ENCODE assay signal across 21 mouse cellular contexts in genomic region chr9:119795254-119795912, GRCm38 (mm10). TPM values are rescaled to one million over a fixed set of nuclear protein-coding genes. Genes with fewer than 3 reads are reported as not detected.
DNase-seq lines count a peak whose midpoint lies in the region; ATAC-seq lines count a peak whose summit lies in the region.
"Had no signal": no experiment of that assay in that cellular context is flagged by ENCODE, and none has a peak within 500 bp of the region (broad histone marks: within the 10 kb centered on the region; RNA-seq: fewer than 3 reads in every experiment).

No protein-coding gene starts in this region.

- H3K27me3 ChIP-seq in heart, embryonic 16.5 days (ENCODE audit: control insufficient read depth, insufficient read depth, low read length) = no peaks in the 10 kb centered on the region
- H3K27me3 ChIP-seq: limb, embryonic 15.5 days; midbrain, embryonic 13.5 days had no signal

- peak overlapping the region; percentile 65 for H3K27ac ChIP-seq in heart, embryonic 16.5 days (ENCODE audit: low read length)
- H3K27ac ChIP-seq: embryonic facial prominence, embryonic 10.5 days; hindbrain, embryonic 14.5 days; limb, embryonic 15.5 days; macrophage; midbrain, embryonic 13.5 days had no signal

- no peak overlapping the region for H3K4me3 ChIP-seq in heart, embryonic 16.5 days (ENCODE audit: low read length)
- H3K4me3 ChIP-seq: embryonic facial prominence, embryonic 10.5 days; limb, embryonic 15.5 days; midbrain, embryonic 13.5 days had no signal

- H3K9ac ChIP-seq in heart, embryonic 16.5 days (ENCODE audit: low read length) = no peak overlapping the region
- H3K9ac ChIP-seq: hindbrain, embryonic 14.5 days; limb, embryonic 15.5 days; lung, embryonic 14.5 days; midbrain, embryonic 13.5 days had no signal

- H3K36me3 ChIP-seq in heart, embryonic 16.5 days (ENCODE audit: control insufficient read depth, insufficient read depth) = no peaks in the 10 kb centered on the region
- H3K36me3 ChIP-seq: embryonic facial prominence, embryonic 10.5 days; G1E; limb, embryonic 15.5 days; midbrain, embryonic 13.5 days had no signal

- no peaks in the 10 kb centered on the region for H3K9me3 ChIP-seq in heart, embryonic 16.5 days (replicated peaks; ENCODE audit: control insufficient read depth, low read length)
- H3K9me3 ChIP-seq: embryonic facial prominence, embryonic 10.5 days; limb, embryonic 15.5 days; midbrain, embryonic 13.5 days had no signal

- H3K4me2 ChIP-seq in heart, embryonic 16.5 days (ENCODE audit: low read depth, low read length) = no peak overlapping the region
- H3K4me2 ChIP-seq: hindbrain, embryonic 14.5 days; limb, embryonic 15.5 days; lung, embryonic 14.5 days; midbrain, embryonic 13.5 days had no signal

- no peak for DNase-seq in heart, postnatal 25 days (ENCODE audit: low spot score)
- DNase-seq in thymus, postnatal 4 days = peak; percentile 19
- no peak for DNase-seq in thymus, postnatal 36 days
- DNase-seq in testis, postnatal 14 days (ENCODE audit: low spot score) = no peak
- DNase-seq in adrenal gland, postnatal 36 days = no peak
- DNase-seq: adrenal gland, postnatal 25 days; cerebellum, adult 18-20 months; kidney, adult 9 months; kidney, postnatal 25 days; lung, embryonic 14.5 days; spleen, adult 18-20 months had no signal

- ATAC-seq in heart, embryonic 16.5 days (replicated peaks; ENCODE audit: extremely low read depth, insufficient read depth, low FRiP score) = no peak
- ATAC-seq in hematopoietic stem cell, adult 5-6 weeks (replicated peaks in 1 of 2; ENCODE audit: insufficient read depth in 1 of 2, low FRiP score in 2 of 2, low TSS enrichment in 1 of 2, low read depth in 1 of 2, poor library complexity in 2 of 2, severe bottlenecking in 2 of 2) = peak; percentile 83
- ATAC-seq: midbrain, embryonic 13.5 days had no signal

- intact Hi-C loops in heart, postnatal 25 days (cut with DNase I) = no loop called here

- WGBS in heart, embryonic 16.5 days = 68% methylated on average over 13 of the region's 15 CpGs

- peaks cover 14% of the 10 kb centered on the region for H3K4me1 ChIP-seq in heart, embryonic 16.5 days (ENCODE audit: control insufficient read depth, insufficient read depth, low read length)
- H3K4me1 ChIP-seq: embryonic facial prominence, embryonic 10.5 days; limb, embryonic 15.5 days; midbrain, embryonic 13.5 days had no signal

RNA-seq across cellular contexts. Expression of gene Scn11a, which starts 29.9 kb away (rescaled TPM):
- polyA plus RNA-seq in heart, embryonic 16.5 days (2015; fragmentation: Nextera tagmentation; extraction: Ambion mirVana) = 0.05 TPM in 1 of 2 replicates, not detected in the other
- total RNA-seq in heart, postnatal 25 days (2021) = under 1 TPM in 1 of 2 experiments, not detected in 1; 0.05 TPM
- 0.25 and 0.50 TPM in 2 replicates for total RNA-seq in hematopoietic stem cell, adult 5-6 weeks (2017)
- under 1 TPM in 1 of 2 experiments, not detected in 1; 0.03 TPM for total RNA-seq in adrenal gland, postnatal 36 days (2021)
- total RNA-seq: adrenal gland, postnatal 25 days; gastrocnemius, adult 18-20 months; layer of hippocampus, adult 8-10 months had no signal
- polyA plus RNA-seq: G1E, macrophage had no signal
